Mouse (Mus musculus): ENCODE data around the gene Tubb4b. TPM values are rescaled to one million over a fixed set of nuclear protein-coding genes. Genes with fewer than 3 reads are reported as not detected.

The Tubb4b gene
- polyA plus RNA-seq, 1 experiment, result 605 TPM

GRCm38 (mm10) chr2:25177076-25177475 is 47.4 kb downstream of the Tubb4b start:
- Histone ChIP-seq H3K4me1 (ENCODE audit: control insufficient read depth, insufficient read depth, low read length) (no peaks in the 10 kb centered on the region), H3K27ac (ENCODE audit: insufficient read depth, low read length) (no peak overlapping the region), H3K36me3 (ENCODE audit: control insufficient read depth, insufficient read depth, low read length, poor library complexity, severe bottlenecking) (no peaks in the 10 kb centered on the region), H3K9me3 (replicated peaks; ENCODE audit: control insufficient read depth, insufficient read depth, low read length, poor library complexity, severe bottlenecking) (no peaks in the 10 kb centered on the region), H3K4me3 (ENCODE audit: low read depth, low read length) (no peak overlapping the region), H3K27me3 (ENCODE audit: control insufficient read depth, insufficient read depth, low read length, poor library complexity, severe bottlenecking) (no peaks in the 10 kb centered on the region), H3K9ac (ENCODE audit: low read depth, poor library complexity, severe bottlenecking) (no peak overlapping the region)
- TF ChIP-seq CTCF (IDR thresholded peaks at IDR 0.05; ENCODE audit: low read depth, low read length), result no peak
- no peak for TF ChIP-seq POLR2A (IDR thresholded peaks at IDR 0.05; ENCODE audit: insufficient read depth, low read length)
- TF ChIP-seq EP300 (IDR thresholded peaks at IDR 0.05; ENCODE audit: insufficient read depth, low read depth, low read length), result no peak

- H3K27ac ChIP-seq (ENCODE audit: insufficient read depth, low read length), result no peak overlapping the region
- H3K9ac ChIP-seq (ENCODE audit: low read depth, poor library complexity, severe bottlenecking), result no peak overlapping the region
- no peak overlapping the region for H3K4me3 ChIP-seq (ENCODE audit: low read depth, low read length)
- no peaks in the 10 kb centered on the region for H3K9me3 ChIP-seq (replicated peaks; ENCODE audit: control insufficient read depth, insufficient read depth, low read length, poor library complexity, severe bottlenecking)
- no peaks in the 10 kb centered on the region for H3K36me3 ChIP-seq (ENCODE audit: control insufficient read depth, insufficient read depth, low read length, poor library complexity, severe bottlenecking)
- TF ChIP-seq CTCF (IDR thresholded peaks at IDR 0.05; ENCODE audit: low read depth, low read length) (no peak), POLR2A (IDR thresholded peaks at IDR 0.05; ENCODE audit: insufficient read depth, low read length) (no peak), EP300 (IDR thresholded peaks at IDR 0.05; ENCODE audit: insufficient read depth, low read depth, low read length) (no peak)
- H3K27me3 ChIP-seq (ENCODE audit: control insufficient read depth, insufficient read depth, low read length, poor library complexity, severe bottlenecking), result no peaks in the 10 kb centered on the region
- no peaks in the 10 kb centered on the region for H3K4me1 ChIP-seq (ENCODE audit: control insufficient read depth, insufficient read depth, low read length)
Observed at GRCm38 (mm10) chr2:25176573-25176972, 47.9 kb downstream of the Tubb4b start.

GRCm38 (mm10) chr2:25175690-25176078 is 48.8 kb downstream of the Tubb4b start:
- no peak overlapping the region for H3K4me3 ChIP-seq (ENCODE audit: low read depth, low read length)
- no peaks in the 10 kb centered on the region for H3K9me3 ChIP-seq (replicated peaks; ENCODE audit: control insufficient read depth, insufficient read depth, low read length, poor library complexity, severe bottlenecking)
- H3K27ac ChIP-seq (ENCODE audit: insufficient read depth, low read length), result no peak overlapping the region
- H3K27me3 ChIP-seq (ENCODE audit: control insufficient read depth, insufficient read depth, low read length, poor library complexity, severe bottlenecking), result no peaks in the 10 kb centered on the region
- H3K9ac ChIP-seq (ENCODE audit: low read depth, poor library complexity, severe bottlenecking), result no peak overlapping the region
- no peaks in the 10 kb centered on the region for H3K4me1 ChIP-seq (ENCODE audit: control insufficient read depth, insufficient read depth, low read length)
- H3K36me3 ChIP-seq (ENCODE audit: control insufficient read depth, insufficient read depth, low read length, poor library complexity, severe bottlenecking), result no peaks in the 10 kb centered on the region
- TF ChIP-seq EP300 (IDR thresholded peaks at IDR 0.05; ENCODE audit: insufficient read depth, low read depth, low read length) (no peak), POLR2A (IDR thresholded peaks at IDR 0.05; ENCODE audit: insufficient read depth, low read length) (no peak), CTCF (IDR thresholded peaks at IDR 0.05; ENCODE audit: low read depth, low read length) (no peak)

- TF ChIP-seq POLR2A (IDR thresholded peaks at IDR 0.05; ENCODE audit: insufficient read depth, low read length) (no peak), EP300 (IDR thresholded peaks at IDR 0.05; ENCODE audit: insufficient read depth, low read depth, low read length) (no peak), CTCF (IDR thresholded peaks at IDR 0.05; ENCODE audit: low read depth, low read length) (no peak)
- Histone ChIP-seq H3K9ac (ENCODE audit: low read depth, poor library complexity, severe bottlenecking) (no peak overlapping the region), H3K27ac (ENCODE audit: insufficient read depth, low read length) (no peak overlapping the region), H3K4me1 (ENCODE audit: control insufficient read depth, insufficient read depth, low read length) (no peaks in the 10 kb centered on the region), H3K27me3 (ENCODE audit: control insufficient read depth, insufficient read depth, low read length, poor library complexity, severe bottlenecking) (no peaks in the 10 kb centered on the region), H3K36me3 (ENCODE audit: control insufficient read depth, insufficient read depth, low read length, poor library complexity, severe bottlenecking) (no peaks in the 10 kb centered on the region), H3K9me3 (replicated peaks; ENCODE audit: control insufficient read depth, insufficient read depth, low read length, poor library complexity, severe bottlenecking) (no peaks in the 10 kb centered on the region), H3K4me3 (ENCODE audit: low read depth, low read length) (no peak overlapping the region)
Observed at GRCm38 (mm10) chr2:25174866-25175689, 49.4 kb downstream of the Tubb4b start.

- no peak for TF ChIP-seq EP300 (IDR thresholded peaks at IDR 0.05; ENCODE audit: insufficient read depth, low read depth, low read length)
- no peak for TF ChIP-seq CTCF (IDR thresholded peaks at IDR 0.05; ENCODE audit: low read depth, low read length)
- no peak for TF ChIP-seq POLR2A (IDR thresholded peaks at IDR 0.05; ENCODE audit: insufficient read depth, low read length)
- H3K4me1 ChIP-seq (ENCODE audit: control insufficient read depth, insufficient read depth, low read length), result no peaks in the 10 kb centered on the region
- H3K9me3 ChIP-seq (replicated peaks; ENCODE audit: control insufficient read depth, insufficient read depth, low read length, poor library complexity, severe bottlenecking), result no peaks in the 10 kb centered on the region
- H3K9ac ChIP-seq (ENCODE audit: low read depth, poor library complexity, severe bottlenecking), result no peak overlapping the region
- no peak overlapping the region for H3K4me3 ChIP-seq (ENCODE audit: low read depth, low read length)
- H3K36me3 ChIP-seq (ENCODE audit: control insufficient read depth, insufficient read depth, low read length, poor library complexity, severe bottlenecking), result no peaks in the 10 kb centered on the region
- no peaks in the 10 kb centered on the region for H3K27me3 ChIP-seq (ENCODE audit: control insufficient read depth, insufficient read depth, low read length, poor library complexity, severe bottlenecking)
- no peak overlapping the region for H3K27ac ChIP-seq (ENCODE audit: insufficient read depth, low read length)
Observed at GRCm38 (mm10) chr2:25173821-25174220, 50.7 kb downstream of the Tubb4b start.

- no peak overlapping the region for H3K27ac ChIP-seq (ENCODE audit: insufficient read depth, low read length)
- TF ChIP-seq EP300 (IDR thresholded peaks at IDR 0.05; ENCODE audit: insufficient read depth, low read depth, low read length), result no peak
- no peak for TF ChIP-seq CTCF (IDR thresholded peaks at IDR 0.05; ENCODE audit: low read depth, low read length)
- no peak for TF ChIP-seq POLR2A (IDR thresholded peaks at IDR 0.05; ENCODE audit: insufficient read depth, low read length)
- no peaks in the 10 kb centered on the region for H3K36me3 ChIP-seq (ENCODE audit: control insufficient read depth, insufficient read depth, low read length, poor library complexity, severe bottlenecking)
- no peaks in the 10 kb centered on the region for H3K9me3 ChIP-seq (replicated peaks; ENCODE audit: control insufficient read depth, insufficient read depth, low read length, poor library complexity, severe bottlenecking)
- no peak overlapping the region for H3K4me3 ChIP-seq (ENCODE audit: low read depth, low read length)
- no peak overlapping the region for H3K9ac ChIP-seq (ENCODE audit: low read depth, poor library complexity, severe bottlenecking)
- H3K4me1 ChIP-seq (ENCODE audit: control insufficient read depth, insufficient read depth, low read length), result no peaks in the 10 kb centered on the region
- no peaks in the 10 kb centered on the region for H3K27me3 ChIP-seq (ENCODE audit: control insufficient read depth, insufficient read depth, low read length, poor library complexity, severe bottlenecking)
Observed at GRCm38 (mm10) chr2:25172629-25173028, 51.9 kb downstream of the Tubb4b start.

Other genes with a start within 250 kb of the Tubb4b start
- 33.7 and 37.4 TPM in 2 replicates for gene Mrpl41, start 249.6 kb downstream of the Tubb4b start, polyA plus RNA-seq (2011; ENCODE audit: insufficient read depth, insufficient read length, low read depth, missing spikeins)
- gene Pnpla7, start 248.7 kb downstream of the Tubb4b start, polyA plus RNA-seq (2011; ENCODE audit: insufficient read depth, insufficient read length, low read depth, missing spikeins), result 16.2 and 20.1 TPM in 2 replicates
- gene Nsmf, start 170.3 kb downstream of the Tubb4b start, polyA plus RNA-seq (2011; ENCODE audit: insufficient read depth, insufficient read length, low read depth, missing spikeins), result 11.3 and 14.9 TPM in 2 replicates
- not detected in 2 replicates for gene Entpd8, start 144.4 kb downstream of the Tubb4b start, polyA plus RNA-seq (2011; ENCODE audit: insufficient read depth, insufficient read length, low read depth, missing spikeins)
- not detected in 2 replicates for gene Noxa1, start 129.6 kb downstream of the Tubb4b start, polyA plus RNA-seq (2011; ENCODE audit: insufficient read depth, insufficient read length, low read depth, missing spikeins)
- gene Nrarp, start 43.9 kb downstream of the Tubb4b start, polyA plus RNA-seq (2011; ENCODE audit: insufficient read depth, insufficient read length, low read depth, missing spikeins), result 9.8 and 10.2 TPM in 2 replicates
- 4.5 and 6.9 TPM in 2 replicates for gene Tor4a, start 27.8 kb downstream of the Tubb4b start, polyA plus RNA-seq (2011; ENCODE audit: insufficient read depth, insufficient read length, low read depth, missing spikeins)
- 36.1 and 41.0 TPM in 2 replicates for gene Nelfb, start 13.2 kb downstream of the Tubb4b start, polyA plus RNA-seq (2011; ENCODE audit: insufficient read depth, insufficient read length, low read depth, missing spikeins)
- not detected in 2 replicates for gene Stpg3, start 10.1 kb downstream of the Tubb4b start, polyA plus RNA-seq (2011; ENCODE audit: insufficient read depth, insufficient read length, low read depth, missing spikeins)
- 1.8 TPM in 1 of 2 replicates, not detected in the other for gene Fam166a, start 6.0 kb downstream of the Tubb4b start, polyA plus RNA-seq (2011; ENCODE audit: insufficient read depth, insufficient read length, low read depth, missing spikeins)
- 1.0 and 1.1 TPM in 2 replicates for gene Slc34a3, start 9.7 kb upstream of the Tubb4b start, polyA plus RNA-seq (2011; ENCODE audit: insufficient read depth, insufficient read length, low read depth, missing spikeins)
- gene Rnf224, start 12.1 kb upstream of the Tubb4b start, polyA plus RNA-seq (2011; ENCODE audit: insufficient read depth, insufficient read length, low read depth, missing spikeins), result 0.55 TPM in 1 of 2 replicates, not detected in the other
- 7.3 and 11.3 TPM in 2 replicates for gene Rnf208, start 17.6 kb upstream of the Tubb4b start, polyA plus RNA-seq (2011; ENCODE audit: insufficient read depth, insufficient read length, low read depth, missing spikeins)
- gene Cysrt1, start 17.8 kb upstream of the Tubb4b start, polyA plus RNA-seq (2011; ENCODE audit: insufficient read depth, insufficient read length, low read depth, missing spikeins), result not detected in 2 replicates
- not detected in 2 replicates for gene AL732309.1, start 22.2 kb upstream of the Tubb4b start, polyA plus RNA-seq (2011; ENCODE audit: insufficient read depth, insufficient read length, low read depth, missing spikeins)
- 7.6 and 7.7 TPM in 2 replicates for gene Tmem203, start 30.7 kb upstream of the Tubb4b start, polyA plus RNA-seq (2011; ENCODE audit: insufficient read depth, insufficient read length, low read depth, missing spikeins)
- 12.3 and 16.9 TPM in 2 replicates for gene Tprn, start 37.9 kb upstream of the Tubb4b start, polyA plus RNA-seq (2011; ENCODE audit: insufficient read depth, insufficient read length, low read depth, missing spikeins)
- gene Ssna1, start 47.7 kb upstream of the Tubb4b start, polyA plus RNA-seq (2011; ENCODE audit: insufficient read depth, insufficient read length, low read depth, missing spikeins), result 47.4 and 49.1 TPM in 2 replicates
- gene Anapc2, start 47.8 kb upstream of the Tubb4b start, polyA plus RNA-seq (2011; ENCODE audit: insufficient read depth, insufficient read length, low read depth, missing spikeins), result 72.4 and 76.0 TPM in 2 replicates
- gene Tmem210, start 63.4 kb upstream of the Tubb4b start, polyA plus RNA-seq (2011; ENCODE audit: insufficient read depth, insufficient read length, low read depth, missing spikeins), result not detected in 2 replicates
- not detected in 2 replicates for gene Lrrc26, start 65.2 kb upstream of the Tubb4b start, polyA plus RNA-seq (2011; ENCODE audit: insufficient read depth, insufficient read length, low read depth, missing spikeins)
- gene Grin1, start 94.5 kb upstream of the Tubb4b start, polyA plus RNA-seq (2011; ENCODE audit: insufficient read depth, insufficient read length, low read depth, missing spikeins), result 2.7 and 4.2 TPM in 2 replicates
- gene Man1b1, start 107.6 kb upstream of the Tubb4b start, polyA plus RNA-seq (2011; ENCODE audit: insufficient read depth, insufficient read length, low read depth, missing spikeins), result 45.6 and 57.3 TPM in 2 replicates
- gene Dpp7, start 131.7 kb upstream of the Tubb4b start, polyA plus RNA-seq (2011; ENCODE audit: insufficient read depth, insufficient read length, low read depth, missing spikeins), result 27.8 and 29.4 TPM in 2 replicates
- 49.8 and 51.1 TPM in 2 replicates for gene Uap1l1, start 141.0 kb upstream of the Tubb4b start, polyA plus RNA-seq (2011; ENCODE audit: insufficient read depth, insufficient read length, low read depth, missing spikeins)
- gene Sapcd2, start 147.6 kb upstream of the Tubb4b start, polyA plus RNA-seq (2011; ENCODE audit: insufficient read depth, insufficient read length, low read depth, missing spikeins), result 19.2 and 22.4 TPM in 2 replicates
- 4.2 and 5.6 TPM in 2 replicates for gene Entpd2, start 171.2 kb upstream of the Tubb4b start, polyA plus RNA-seq (2011; ENCODE audit: insufficient read depth, insufficient read length, low read depth, missing spikeins)
- gene Npdc1, start 174.6 kb upstream of the Tubb4b start, polyA plus RNA-seq (2011; ENCODE audit: insufficient read depth, insufficient read length, low read depth, missing spikeins), result 29.7 and 40.9 TPM in 2 replicates
- gene Fut7, start 198.6 kb upstream of the Tubb4b start, polyA plus RNA-seq (2011; ENCODE audit: insufficient read depth, insufficient read length, low read depth, missing spikeins), result not detected in 2 replicates
- 14.0 and 14.2 TPM in 2 replicates for gene Abca2, start 204.0 kb upstream of the Tubb4b start, polyA plus RNA-seq (2011; ENCODE audit: insufficient read depth, insufficient read length, low read depth, missing spikeins)
- not detected in 2 replicates for gene Clic3, start 232.1 kb upstream of the Tubb4b start, polyA plus RNA-seq (2011; ENCODE audit: insufficient read depth, insufficient read length, low read depth, missing spikeins)
- gene Paxx, start 236.4 kb upstream of the Tubb4b start, polyA plus RNA-seq (2011; ENCODE audit: insufficient read depth, insufficient read length, low read depth, missing spikeins), result 3.7 and 5.7 TPM in 2 replicates
- gene Ptgds, start 245.3 kb upstream of the Tubb4b start, polyA plus RNA-seq (2011; ENCODE audit: insufficient read depth, insufficient read length, low read depth, missing spikeins), result 0.57 TPM in 1 of 2 replicates, not detected in the other

Measured in ES-Bruce4 (cell line).